Mouse (Mus musculus): ENCODE data around the gene Vcam1. TPM values are rescaled to one million over a fixed set of nuclear protein-coding genes. Genes with fewer than 3 reads are reported as not detected.
A peak's percentile ranks its signal among the peaks of the same experiment; 100 is the strongest.

Gene Vcam1
- total RNA-seq (2022), result 10 to 100 TPM; 13.1 to 31.7 (median 24.2) TPM

DNA sequence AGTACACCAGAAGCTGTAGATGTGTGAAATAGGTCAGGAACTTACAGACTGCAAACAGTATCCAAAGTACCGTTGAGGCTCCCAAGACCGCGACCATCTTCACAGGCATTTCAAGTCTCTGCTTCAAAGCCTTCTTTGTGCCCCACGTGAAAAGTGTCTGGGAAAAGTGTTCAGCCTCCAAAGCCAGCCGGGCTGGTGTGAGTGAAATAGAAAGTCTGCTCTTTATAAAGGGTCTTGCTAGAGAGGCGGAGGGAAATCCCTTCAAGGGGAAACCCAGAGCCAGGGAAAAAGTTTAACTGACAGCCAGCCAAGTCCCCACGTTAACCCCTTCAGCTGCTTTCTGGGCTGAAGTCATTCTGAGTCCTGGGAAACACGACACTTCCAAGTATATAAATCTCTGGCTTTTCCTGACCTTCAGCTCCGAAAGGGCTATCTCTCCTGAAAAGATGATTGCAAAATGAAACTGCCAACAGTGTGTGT lies at the start of gene Vcam1:
TSS of gene Vcam1 (minus strand) at position 430 of the 480 bp plus-strand sequence.
- peak; percentile 41 for DNase-seq

DNA sequence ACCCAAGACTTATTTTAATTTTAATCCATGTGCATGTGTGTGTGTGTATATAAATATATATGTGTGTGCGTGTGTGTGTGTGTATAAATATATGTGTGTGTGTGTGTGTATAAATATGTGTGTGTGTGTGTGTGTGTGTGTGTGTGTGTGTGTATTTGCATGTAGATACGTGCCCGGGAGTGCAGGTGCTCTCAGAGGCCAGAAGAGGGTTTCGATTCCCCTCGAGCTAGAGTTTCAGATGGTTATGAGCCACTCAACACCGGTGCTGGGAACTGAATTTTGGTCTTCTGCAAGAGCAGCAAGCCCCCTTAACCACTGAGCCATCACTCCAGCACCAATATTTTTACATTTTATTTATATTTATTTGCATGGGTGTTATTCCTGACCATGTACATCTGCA lies 45.6 kb upstream of the Vcam1 start:
- DNase-seq, result no peak

DNA sequence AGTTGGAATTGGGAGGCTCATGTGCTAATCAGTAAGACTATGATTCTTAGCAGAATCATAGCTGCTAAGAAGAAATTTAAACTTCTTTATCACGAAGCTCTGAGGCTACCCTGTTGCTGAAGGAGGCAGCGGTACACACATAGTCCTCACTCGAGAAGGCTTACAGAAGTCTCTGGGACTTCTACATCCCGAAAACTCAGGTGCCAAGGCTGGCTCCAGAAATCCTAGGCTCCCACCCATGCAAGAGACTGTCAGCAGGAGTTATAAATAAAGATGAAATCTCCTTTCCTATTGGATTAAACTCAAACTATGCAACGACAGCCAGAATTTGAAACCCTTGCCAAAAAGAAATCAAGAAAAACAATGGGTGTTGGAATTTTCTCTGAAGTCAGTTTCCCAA lies 42.0 kb upstream of the Vcam1 start:
- no peak for DNase-seq

DNA sequence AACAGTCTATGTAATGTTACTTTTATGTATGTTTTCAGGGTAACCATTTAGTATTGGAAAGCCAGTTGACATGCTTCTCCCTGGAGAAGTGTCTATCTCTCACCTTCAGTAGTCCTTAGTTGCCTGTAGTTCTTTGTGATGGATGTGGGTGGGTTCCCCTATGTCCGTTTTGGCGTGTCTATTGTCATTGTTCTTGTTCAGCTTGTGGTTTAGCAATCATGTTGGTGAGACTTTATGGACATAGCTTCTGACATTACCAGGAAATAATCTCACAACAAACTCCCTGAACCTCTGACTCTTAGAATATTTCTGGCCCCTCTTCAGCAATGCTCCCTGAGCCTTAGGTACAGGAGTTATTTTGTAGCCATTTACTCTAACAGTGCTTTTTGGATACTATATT lies 38.6 kb upstream of the Vcam1 start:
- DNase-seq, result no peak

DNA sequence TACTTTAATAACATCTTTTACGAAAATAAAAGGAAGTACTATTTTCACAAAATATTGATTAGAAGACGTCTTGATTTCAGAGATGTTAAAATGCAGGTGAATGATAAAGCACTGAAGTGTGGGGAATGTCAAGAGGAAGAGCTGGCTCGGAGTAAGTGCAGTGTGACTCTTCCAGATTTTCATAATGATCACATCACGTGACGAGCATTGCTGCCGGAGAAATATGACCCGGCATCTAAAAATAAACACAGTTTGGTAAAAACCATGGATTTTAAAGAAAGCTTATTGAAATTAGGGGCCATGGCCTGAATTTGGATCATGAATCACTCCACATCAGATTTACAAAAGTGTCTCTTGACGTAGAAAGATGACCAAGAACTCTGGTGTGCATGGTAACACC lies 36.8 kb upstream of the Vcam1 start:
- no peak for DNase-seq

DNA sequence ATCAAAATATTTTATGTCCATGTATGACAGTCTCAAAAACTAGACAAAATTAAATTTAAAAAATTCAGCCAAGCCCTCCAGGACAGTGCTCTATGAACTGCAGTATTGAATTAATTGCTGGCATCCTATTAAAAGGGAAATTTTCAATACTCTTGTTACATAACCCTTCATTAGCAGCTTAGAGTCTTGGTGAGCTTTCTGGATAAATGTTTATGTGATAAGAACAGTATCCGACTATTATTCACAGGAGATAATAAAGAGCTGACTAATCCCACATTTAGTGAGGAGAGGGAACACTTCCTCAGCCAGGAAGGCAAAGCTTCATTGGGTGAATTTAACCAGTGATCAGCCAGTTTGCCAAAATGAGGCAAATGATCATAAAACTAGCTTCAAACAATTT lies 35.5 kb upstream of the Vcam1 start:
- DNase-seq, result no peak

DNA sequence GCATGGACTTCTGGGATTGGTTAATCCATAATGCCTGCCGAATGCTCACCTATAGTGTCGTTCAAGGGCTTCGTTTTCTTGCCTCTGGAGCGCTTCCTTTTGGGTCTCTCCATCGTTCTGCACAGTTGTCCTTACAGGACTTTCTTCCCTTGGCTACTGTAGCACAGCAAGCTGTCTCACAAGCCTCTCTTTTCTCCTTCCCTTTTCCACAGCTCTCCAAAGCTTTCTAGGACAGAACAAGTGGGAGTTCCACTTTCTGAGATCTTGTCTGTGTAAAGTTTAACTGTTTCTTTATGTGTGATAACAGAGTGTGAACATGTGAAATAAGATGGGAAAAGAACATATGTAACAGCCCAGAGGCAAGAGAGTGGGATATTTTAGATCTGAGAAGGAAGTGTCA lies 34.0 kb upstream of the Vcam1 start:
- DNase-seq, result no peak

DNA sequence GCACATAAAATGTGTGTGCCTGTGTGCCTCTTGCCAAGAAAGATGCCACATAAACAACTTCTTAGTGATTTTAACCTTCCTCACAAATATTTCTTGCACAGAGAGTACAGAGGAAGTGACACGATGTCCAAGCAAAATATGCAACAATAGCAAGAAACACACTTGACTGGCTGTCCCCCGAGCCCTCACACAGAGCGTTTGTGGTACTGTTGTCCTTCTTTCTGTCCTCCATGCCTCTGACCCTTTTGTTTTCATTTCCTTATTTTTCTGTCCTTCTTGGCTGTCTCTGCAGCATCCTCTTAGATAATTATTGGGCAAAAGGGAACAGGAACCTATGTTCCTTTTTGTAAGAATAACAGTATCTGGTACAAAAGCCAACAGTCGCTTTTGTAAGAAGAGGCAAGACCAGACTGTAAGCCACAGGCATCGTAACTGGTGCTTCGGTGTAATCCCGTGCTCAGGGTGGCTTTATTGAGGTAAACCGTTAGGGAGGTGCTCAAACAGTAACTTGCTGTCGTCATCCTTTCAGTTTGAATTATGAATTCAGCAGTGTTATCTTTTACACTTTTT lies 32.7 kb upstream of the Vcam1 start:
- DNase-seq, result no peak

DNA sequence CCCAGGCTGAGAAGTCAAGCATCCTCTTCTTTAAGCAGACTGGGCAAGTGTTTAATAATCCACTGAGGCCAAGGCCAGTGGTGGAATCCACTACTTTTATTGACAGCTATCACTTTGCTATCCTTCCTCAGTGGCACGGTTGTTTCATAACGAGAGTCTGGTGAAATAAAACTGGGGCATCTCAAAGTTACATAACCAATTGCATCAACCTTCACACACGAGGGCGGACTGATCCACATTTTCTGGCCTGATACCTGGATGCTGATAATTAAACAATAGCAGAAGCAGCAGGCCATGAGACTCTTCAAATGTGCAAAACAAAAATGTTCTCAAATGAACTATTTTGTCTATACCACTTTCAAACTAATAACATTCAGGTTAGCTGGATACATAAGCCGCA lies 29.9 kb upstream of the Vcam1 start:
- no peak for DNase-seq

DNA sequence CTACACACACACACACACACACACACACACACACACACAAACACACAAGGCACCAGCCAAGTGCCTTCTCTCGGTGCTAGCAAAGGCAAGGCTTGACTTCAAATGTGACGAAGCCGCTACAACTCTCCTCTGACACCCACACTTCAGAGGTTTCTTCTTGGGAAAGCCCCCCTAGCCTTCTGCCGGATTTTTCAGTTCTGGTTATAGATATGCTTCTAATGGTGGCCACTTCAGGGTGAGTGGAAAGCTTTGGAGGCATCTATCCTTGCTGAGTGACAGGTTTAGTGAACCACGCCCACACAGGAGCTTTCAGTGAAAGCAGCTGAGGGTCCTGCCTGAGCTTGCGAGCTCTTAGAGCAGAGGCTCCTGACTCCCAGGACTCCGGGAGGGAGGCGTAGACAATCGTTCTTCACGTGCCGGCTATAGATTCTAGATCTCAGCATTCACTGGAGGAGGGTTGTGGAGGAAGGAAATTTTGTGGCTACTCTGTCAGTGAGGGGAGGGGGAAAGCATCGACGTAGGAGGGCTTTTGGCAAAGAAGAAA lies 28.0 kb upstream of the Vcam1 start:
- DNase-seq, result no peak

DNA sequence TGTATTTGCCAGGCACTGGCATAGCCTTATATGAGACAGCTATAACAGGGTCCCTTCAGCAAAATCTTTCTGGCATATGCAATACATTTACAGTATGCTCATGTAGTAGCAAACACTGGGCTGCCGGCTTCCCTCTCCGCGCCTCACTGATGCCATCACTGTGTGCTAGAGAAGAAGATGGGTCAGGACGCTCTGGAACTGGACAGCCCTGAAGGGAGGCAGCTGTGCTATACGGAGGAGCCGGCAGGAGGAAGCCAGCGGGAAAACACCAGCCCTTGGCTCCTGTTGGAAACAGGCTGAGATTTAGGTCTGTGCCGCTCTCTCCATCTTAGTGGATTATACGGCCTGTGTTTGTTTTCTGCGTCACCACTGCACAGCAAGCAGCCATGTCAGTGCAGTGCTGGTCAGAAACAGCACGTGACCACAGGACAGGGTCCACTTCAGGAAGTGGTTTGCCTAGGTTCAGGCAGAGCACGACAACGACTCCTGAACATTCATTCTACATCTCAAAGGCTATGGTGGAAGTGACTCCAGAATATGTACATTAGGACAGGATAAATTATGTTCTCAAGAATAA lies 20.7 kb upstream of the Vcam1 start:
- DNase-seq, result no peak

DNA sequence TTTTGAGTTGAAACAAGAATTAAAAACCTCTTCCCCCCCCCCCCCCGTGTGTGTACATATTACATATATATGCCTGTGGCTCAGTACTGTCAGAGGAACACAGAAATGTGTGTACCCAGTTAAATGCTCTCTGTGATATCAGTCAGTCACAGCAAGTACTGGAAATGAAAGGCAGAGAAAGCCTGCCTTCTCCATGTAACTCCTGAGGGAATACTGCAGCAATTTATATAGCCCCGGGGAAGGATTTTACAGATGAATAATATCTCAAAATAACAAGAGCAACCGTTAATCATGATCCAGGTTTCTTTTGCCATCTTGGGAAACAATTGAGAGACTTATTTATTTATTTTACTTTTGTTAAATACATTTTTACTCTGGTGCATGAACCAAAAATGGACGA lies 19.6 kb upstream of the Vcam1 start:
- no peak for DNase-seq

DNA sequence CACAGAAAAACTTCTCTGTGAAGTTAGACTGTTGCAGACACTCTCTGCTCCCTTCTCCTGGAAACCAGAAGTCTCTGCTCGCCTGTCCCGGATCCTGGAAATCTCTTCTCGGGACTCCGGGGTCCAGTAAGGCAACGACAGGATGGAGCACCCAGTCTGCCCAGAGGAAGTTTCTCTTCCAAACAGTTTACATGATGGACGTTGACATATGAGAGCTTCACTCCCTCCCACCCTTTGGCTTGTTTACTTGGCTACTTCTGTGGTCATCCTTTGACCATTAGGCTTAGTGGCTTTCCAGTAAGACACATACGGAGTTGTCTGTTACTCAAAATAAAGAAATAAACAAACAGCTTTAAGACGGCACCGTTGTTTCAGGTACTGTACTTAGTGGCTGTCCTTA lies 19.2 kb upstream of the Vcam1 start:
- no peak for DNase-seq

DNA sequence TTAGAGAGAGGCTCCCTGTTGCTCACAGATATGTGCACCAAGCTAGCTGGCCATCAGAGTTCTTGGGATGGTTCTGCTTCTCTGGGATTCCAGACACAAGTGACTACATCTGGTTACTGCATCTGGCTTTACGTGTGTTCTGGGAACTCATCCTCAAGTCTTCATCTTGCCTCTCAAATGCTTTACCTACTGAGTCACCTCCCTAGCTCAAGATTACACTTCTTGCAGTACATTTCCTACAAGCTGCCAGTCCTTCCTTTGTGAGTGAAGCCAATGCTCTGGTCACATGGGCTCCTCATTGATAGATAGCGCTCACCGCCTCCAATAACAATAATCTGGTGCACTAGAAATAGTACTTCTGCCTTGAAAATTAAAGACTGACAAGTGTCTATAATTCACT lies 11.7 kb upstream of the Vcam1 start:
- DNase-seq, result no peak

DNA sequence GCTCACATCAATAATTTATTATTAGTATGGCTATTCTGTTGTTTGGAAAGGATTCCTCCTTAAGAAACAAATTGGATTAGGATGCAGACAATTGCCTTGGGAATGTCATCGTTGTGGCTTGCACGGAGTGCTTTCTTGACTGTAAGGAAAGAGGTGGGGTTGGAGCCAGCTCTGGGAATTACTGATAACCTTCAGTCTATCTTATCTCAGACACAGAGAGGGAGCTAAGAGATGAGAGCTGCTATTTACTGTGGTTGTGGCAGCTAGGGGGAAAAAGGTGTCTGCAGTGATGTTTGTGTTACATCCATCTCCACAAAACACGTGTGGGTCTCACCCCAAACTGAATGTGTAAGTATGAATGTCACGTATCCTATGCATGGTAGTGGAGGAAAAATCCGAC lies 9.5 kb upstream of the Vcam1 start:
- DNase-seq, result no peak

DNA sequence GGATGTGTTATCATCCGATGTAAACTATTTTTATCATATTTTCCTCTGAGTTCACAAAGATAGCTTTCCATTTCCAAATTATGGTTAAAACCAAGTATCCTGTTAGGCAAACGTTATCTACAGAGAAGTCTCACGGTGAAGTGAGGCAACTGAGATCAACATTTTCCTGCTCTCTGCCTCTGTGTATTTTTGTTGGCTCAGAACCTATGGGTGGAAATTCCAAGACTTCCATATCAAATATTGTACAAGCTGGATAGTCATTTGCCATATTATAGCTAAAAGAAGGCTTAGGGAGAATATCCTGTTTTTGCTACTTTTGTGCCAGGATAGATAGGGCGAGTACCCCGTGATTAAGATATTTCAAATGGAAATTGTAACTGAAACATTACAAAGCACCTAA lies 8.6 kb upstream of the Vcam1 start:
- DNase-seq, result no peak

DNA sequence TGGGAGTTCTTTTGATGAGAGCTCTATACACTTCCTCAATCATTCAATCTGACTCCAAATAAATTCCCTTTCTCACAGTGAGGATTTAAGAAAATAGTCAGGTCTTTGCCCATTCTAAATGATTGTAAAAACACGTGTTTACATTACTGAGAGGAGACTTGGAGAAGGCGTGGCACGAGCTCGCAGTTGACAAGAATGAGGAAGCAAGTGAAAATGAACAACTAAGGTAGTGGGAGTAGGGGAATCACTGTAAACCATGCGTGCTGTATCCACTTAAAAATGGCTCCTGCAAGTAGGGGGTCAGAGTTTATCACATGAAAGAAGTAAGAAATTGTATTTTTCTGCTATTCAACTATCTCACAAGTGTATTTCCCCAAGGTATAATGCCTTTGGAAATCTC lies 3.9 kb upstream of the Vcam1 start:
- DNase-seq, result no peak

DNA sequence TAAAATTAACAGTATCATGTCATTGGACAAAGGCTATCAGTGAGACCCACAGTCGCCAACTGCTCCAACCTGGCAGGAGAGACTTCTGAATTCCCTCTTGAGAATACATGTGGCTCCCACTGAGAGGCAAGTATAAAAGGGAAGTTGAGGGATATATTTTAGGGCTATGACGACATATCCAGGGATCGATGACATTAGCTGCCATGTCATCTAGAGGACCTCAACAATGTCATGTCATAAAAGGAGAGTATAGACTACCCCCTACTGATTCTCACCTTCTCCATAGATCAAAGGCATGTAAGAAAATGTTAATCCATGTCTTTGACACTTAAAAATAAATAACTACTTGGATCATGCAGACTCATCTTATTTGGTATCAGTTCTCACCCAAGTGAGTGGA lies 1.2 kb upstream of the Vcam1 start:
- DNase-seq, result no peak

DNA sequence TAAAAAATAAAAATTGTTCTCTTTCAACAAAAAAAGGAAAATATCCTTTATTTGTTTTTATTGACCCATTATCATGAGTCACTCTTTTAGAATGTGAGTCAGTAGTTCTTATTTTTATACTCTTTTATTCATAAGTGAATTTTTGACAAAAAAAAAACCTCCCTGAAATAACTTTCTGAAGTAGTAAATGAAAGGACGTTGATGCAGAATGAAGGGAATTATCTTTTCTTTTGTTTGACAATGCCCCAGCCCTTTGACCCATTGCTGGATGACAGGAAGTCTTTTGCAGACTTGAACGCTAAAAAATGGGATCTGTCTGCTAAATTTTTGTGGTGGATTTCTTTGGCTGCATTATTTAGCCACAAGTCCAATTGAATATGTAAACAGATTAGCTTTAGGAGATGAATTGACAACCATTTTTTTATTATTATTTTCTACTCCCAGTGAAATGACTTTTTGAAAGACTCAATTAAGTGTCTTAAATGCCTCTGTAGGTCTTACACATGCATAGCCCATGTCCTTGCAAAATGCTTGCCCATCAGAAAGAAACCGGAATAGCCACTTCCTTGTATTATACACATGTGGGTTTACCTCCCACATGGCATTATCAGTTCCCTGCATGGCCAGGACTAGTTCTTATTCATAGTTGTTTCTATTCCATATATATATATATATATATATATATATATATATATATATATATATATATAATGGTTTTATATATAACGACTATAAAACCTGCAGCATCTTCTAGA lies 530 bp upstream of the Vcam1 start:
- no peak for DNase-seq

DNA sequence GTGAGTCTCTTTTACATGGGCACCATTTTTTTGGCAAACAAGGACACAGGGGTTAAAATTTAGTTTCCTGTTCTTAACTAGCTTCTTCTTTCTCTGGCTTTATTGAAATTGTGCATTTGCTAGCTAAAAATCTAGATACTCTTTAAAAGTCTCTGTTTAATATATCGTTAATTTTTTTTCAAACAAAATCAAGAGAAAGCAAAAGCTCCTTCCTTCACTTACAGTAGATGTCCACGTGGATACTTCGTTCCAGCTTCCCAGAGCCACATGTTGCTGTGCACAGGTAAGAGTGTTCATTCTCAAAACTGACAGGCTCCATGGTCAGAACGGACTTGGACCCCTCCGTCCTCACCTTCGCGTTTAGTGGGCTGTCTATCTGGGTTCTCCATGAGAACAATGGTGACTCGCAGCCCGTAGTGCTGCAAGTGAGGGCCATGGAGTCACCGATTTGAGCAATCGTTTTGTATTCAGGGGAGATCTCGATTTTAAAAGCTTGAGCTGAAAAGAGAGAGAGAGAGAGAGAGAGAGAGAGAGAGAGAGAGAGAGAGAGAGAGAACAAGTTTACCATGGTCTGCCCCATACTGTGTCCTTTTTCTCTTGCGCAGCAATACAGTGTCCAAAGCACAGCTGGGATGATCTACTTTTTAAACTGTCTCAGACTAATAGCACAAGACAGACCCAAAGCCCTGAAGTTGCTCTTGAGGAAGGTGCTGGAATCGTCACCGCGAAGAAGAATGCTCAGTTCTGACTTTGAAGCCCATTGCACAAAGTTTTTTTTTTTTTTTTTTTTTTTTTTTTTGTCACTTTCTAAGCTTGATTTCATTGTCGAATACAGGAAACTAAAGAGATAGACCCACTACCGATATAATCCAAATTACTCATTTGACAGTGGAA lies 930 bp downstream of the Vcam1 start:
- no peak for DNase-seq

DNA sequence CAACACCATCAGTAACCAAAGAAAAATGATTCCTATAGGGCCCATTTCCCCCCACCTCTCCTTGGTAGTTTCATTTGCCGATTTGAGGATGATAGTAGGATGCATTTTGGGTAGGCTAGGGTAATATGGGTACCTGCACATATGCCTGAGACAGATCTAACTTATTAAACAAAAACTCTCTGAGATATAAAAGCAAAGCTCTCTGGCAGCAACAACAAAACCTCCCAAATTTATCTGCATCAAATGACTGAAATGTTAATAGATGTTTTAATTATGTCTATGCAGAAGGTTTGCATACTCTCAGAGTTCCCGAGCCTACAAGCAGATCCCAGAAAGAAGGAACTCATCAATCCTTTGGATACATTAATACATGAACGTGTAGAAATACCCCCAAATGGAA lies 1.7 kb downstream of the Vcam1 start:
- DNase-seq, result no peak

DNA sequence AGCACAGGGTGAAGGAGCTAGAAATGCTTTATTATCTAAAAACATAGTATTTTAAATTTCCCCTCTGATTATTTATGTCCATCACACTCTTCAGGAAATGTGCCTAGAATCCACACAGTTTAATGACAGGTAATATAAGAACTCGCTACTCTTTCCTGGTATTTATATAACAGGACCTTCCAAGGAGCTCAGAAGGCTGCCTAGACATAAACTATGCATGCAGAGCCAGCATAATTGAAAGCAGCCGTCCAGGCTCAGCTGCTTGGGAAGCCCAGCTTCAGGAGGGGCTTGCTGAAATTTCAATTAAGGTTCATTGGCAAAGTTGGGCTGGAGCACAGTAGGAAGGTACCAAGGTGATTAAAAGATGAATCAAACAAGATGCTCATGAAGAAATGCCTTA lies 2.2 kb downstream of the Vcam1 start:
- no peak for DNase-seq
